Mouse (Mus musculus): Measurements from ENCODE around the gene Rnf43.

DNA sequence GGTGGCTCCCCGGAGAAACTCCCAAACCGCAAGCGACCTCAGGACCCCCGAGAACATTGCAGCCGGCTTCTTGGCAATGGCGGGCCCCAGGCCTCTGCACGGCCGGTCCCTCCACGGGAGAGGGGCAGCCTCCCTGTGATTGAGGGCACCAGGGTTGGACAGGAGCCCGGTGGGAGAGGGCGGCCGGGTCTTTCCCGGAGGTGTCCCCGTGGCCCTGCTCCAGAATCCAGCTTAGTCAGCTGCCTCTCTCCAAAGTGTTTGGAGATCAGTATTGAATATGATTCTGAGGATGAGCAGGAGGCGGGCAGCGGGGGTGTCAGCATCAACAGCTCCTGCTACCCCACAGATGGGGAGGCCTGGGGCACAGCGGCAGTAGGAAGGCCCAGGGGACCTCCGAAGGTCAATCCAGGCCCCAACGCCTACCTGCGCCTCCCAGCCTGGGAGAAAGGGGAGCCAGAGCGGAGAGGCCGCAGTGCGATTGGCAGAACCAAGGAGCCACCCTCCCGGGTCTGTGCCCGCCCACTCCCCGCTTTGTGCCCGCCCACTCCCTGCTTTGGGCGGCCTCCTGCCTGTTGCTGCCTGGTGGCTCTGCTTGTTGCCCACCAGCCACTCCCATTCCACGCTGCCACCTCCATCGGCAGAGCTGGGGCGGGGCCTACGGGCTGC, 115.7 kb downstream of the Rnf43 start:
- TF ChIP-seq CTCF (IDR thresholded peaks at IDR 0.05; ENCODE audit: extremely low read depth, insufficient read length, insufficient replicate concordance, low read depth, low read length) (no peak), POLR2A (IDR thresholded peaks at IDR 0.05; ENCODE audit: low read depth, low read length) (no peak)
